Mouse (Mus musculus): ENCODE measurements around the gene Gabbr2. TPM values are rescaled to one million over a fixed set of nuclear protein-coding genes. Genes with fewer than 3 reads are reported as not detected.

Gabbr2 gene
- total RNA-seq, 2 experiments from 2014 or later = 233 to 236 TPM

DNA sequence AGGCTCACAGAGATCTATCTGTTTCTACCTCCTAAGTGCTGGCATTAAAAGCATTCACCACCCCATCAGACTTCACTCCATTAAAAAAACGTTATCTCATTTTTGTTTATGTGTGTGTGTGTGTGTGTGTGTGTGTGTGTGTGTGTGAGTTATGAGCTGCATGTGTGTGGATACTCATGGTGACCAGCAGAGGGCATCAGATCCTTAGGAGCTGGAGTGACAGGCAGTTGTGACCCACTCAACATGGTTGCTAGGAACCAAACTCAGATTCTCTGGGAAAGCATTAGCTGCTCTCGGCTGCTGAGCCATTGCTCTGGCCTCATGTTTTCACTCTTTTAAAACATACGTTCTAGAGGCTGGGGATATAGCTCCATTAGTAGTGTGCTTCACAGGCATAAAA is 218.4 kb downstream of the Gabbr2 start:
- DNase-seq (ENCODE audit: low spot score in 2 of 2) = no peak

DNA sequence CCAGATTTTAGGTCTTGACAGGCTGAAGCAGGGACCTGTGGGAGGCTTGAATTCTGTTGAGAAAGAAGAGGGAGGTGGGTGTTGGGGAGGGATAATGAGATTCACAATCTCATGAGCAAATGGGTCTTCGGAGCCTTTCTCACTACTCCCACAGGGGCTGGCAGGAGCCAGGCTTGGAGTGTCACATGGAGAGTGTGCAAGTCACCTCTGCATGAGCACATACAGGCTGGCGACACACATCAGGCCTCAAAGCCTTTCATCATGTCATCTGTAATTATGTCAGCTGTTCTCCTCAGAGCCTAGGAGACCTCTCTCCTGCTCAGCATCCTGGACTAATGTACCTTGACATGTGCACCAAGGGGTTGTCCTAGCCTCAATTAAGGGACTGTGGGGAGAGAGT is 219.1 kb downstream of the Gabbr2 start:
- peak; percentile 41 to 69 for DNase-seq (ENCODE audit: low spot score in 2 of 2)

DNA sequence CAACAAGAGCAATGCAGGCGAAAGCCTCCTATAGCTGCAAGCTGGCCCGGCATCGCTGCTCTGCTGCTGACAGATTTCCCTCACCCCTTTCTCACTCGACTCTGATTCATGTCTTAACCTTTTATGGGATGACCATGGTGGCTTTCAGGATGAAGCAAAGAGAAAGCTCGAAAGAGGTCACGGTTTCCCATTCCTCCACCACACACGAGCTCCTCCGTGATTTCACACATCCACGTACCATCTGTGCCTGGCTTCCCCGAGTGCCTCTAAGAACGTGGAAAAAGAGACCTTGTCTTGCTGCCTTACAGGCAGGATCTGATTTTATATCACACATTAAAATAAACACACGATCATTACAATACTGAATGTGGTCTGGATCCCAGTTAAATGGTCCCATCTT is 220.6 kb downstream of the Gabbr2 start:
- peak; percentile 73 to 88 for DNase-seq (ENCODE audit: low spot score in 2 of 2)

DNA sequence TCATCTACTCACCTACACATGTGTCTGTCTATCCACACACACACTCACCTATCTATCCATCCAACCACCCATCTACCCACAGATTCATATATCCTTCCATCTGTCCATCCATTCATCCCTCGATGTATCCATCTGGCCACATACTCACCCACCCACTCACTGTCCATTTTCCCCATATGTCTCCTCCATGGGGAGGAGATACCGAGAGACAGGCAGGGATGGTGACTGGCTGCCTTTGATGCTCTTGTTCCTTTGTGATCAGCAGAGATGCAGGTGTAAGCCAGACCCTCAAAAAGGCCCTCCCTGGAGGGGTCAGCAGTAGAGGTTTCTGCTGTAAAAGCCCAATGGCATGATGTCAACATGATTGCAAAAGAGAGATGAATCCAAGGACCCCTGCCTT is 221.0 kb downstream of the Gabbr2 start:
- DNase-seq (ENCODE audit: low spot score in 2 of 2) = peak; percentile 49 to 65

DNA sequence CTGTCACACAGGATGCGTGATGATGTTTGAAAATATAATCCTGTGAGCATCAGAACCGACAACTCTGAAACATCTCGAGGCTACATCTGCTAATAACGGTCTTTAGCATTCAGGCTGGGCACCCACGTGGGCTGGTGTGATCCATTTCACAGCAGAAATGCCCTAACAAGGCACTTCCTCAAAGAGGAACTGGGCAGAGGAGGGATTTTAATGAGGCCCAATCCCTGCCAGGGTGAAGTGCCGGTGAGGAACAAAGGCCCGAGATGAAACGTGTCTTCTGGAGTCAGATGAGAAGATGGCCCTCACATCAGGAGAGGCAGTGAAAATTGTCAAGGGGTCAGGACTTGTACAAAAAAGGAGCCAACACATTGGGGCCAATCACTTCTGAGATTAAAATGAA is 221.6 kb downstream of the Gabbr2 start:
- no peak for DNase-seq (ENCODE audit: low spot score in 2 of 2)

DNA sequence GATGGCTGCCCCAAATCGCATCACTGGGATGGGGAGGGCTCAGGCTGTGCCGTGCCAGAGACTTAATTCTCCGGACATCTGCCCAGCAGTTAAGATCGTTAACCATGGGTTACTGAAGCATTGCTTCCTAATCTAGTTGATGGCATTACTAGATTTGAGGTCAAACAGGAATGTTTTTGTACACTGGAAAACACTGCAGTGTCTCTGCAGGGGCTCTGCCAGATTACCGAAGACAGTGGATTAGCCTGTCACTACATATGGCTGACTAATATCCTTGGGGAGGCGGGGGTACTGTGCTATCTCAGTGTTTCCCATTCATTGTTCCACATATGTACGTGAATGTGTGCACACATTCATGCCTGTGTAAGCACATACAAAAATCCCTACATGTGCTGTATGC is 225.3 kb downstream of the Gabbr2 start:
- DNase-seq (ENCODE audit: low spot score in 2 of 2) = no peak

DNA sequence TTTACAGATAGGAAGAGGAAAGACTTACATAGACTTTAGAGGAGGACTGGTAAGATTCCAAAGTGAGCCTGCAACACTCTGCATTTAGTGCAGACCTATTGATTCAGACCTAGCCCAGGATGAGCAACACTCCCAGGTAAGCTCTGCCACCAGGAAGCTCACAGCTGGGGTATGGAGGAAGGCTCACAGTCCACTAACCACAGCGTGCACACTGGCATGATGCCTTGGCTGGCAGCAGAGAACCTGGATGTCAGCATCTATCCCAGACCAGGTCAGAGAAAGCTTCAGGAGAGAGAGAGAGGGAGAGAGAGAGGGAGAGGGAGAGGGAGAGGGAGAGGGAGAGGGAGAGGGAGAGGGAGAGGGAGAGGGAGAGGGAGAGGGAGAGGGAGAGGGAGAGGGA is 231.8 kb downstream of the Gabbr2 start:
- DNase-seq (ENCODE audit: low spot score in 2 of 2) = no peak

DNA sequence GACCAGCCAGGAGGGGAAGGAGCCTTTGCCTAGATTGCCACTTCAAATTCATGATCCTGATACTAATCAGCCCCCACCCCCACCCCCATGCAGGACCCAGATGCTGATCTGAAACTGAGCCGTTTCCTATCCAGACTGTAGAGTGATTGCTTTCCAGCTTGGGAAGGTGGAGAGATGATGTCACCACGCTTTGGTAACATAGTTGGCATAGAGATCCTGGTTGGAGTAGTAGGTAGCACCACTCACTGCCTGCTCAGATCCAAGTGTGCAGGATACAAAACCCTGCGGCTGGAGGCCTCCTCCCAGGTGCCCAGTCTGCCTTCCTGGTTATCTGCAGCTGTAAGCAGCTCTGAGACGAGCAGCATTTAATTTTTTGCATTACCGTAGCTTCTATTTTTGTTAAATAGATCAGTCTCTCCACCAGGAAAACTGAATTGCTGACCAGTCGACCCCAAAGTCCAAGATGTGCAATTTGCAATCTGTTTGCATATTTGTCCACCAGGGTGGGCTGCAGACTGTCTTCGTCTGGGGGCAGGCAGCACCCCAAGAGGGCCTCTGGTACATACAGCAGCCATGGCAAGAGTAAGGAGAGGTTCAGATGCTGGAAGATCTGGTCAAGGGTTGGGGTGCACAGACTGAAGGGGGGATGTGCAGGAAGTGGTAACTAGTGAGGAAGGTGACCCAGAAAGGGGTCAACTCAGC is 233.2 kb downstream of the Gabbr2 start:
- no peak for DNase-seq (ENCODE audit: low spot score in 2 of 2)

DNA sequence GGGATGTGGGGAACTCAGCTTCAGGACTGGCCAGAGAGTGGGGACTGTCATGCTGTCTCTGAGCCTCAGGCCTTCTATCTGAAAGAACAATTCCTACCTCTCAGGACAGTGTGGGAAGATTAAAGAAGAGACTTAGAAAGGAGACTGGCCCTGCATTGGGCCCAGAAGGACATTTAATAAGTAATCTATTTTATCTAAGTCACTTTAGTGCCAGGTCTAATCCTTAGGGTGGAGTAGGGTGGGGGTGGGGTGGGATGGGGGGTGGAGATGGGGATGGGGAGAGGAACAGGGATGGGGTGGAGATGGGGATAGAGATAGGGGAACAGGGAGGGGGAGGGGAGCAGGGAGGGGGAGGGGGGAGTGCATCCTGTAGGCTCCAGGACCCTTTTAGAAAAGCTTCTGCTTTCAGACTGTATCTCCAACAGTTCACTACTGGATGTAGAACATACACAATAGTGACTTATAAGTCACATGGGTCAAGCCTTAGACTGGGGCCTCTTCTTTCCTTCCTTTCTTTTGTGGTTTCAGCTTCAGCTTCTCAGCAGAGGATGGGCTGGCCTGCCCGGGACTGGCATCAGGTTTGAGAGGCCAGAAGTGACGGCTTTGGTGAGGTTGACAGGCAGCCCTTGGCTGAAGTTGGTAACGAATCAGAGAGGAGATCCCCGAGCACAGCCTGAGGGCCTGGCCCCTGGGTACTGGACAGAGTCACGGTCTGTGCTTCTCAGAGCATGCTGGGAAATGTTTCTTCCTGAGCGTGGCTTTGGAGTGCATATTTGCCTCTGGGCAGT is 237.1 kb downstream of the Gabbr2 start:
- DNase-seq (ENCODE audit: low spot score in 2 of 2) = no peak

DNA sequence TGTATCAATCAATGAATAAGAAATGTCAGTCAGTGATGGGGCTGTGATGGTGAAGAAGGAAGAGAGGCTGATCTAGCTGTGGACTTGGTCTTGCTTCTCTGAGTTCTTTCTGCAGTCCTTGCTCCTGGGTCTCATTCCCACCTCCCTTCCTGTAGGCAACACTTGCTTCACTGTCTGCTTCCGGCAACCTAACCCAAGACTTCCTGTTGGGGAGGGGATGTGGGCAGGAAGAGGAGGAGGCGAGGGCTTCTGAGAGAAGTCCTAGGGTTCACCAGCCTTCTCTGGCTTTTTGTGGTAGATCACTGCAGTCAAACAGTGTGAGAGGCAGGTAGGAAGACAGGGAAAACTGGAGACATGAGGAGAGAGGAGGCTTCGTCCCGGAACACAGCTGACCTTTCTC is 239.4 kb downstream of the Gabbr2 start:
- DNase-seq (ENCODE audit: low spot score in 2 of 2) = no peak

DNA sequence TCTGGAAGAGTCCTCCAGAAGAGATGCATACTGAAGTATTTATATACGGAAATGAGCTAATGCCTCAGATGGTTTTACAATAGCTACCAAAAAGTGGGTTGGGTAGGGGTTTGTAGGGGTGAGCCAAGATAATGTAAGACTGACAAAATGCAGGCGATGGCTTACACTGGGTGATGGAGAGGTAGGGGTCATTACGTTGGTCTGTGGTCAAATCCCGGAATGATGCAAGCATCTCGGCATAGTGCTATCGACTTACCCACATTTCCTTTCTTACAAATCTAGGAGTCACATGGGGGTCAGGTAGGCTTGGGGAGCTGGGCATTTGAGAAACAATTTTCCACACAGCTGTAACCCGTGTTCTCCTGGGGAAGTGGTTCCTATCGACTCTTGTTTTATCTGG is 242.7 kb downstream of the Gabbr2 start:
- no peak for DNase-seq (ENCODE audit: low spot score in 2 of 2)

DNA sequence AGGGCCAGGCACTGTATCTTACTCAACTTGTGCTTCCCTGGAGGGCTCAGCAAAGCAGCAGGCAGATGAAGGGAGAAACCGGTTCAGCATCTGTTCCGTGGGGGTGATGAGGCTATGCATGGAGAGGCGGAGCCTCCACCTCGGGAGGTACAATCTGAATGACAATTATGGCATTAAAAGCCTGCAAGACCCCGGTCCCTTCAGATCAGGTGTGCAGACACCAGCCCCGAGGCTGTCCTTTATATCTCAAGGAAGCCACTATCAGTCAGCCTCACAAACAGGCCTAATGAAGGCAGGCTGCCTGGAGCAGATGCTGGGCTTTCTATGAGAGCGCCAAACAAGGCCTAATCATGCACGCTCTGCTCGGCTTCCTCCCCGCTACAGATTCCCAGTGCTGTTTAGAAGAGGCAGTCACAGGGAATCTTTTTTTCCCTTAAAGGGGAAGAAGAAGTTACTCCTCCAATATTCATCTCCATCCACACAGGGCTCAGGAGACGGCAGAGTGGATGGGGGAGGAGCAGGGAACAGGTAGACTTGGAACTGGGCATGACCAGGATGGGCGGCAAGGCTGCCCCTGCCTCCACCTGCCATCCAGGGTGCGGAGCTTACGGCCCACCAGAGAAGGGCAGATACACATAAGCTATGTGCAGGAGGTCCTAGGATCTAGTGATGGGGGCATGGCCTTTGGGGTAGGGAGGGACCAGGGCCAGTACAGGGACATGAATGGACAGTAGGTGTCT is 244.5 kb downstream of the Gabbr2 start:
- peak in 1 of 2 experiments; percentile 57 for DNase-seq (ENCODE audit: low spot score in 2 of 2)

DNA sequence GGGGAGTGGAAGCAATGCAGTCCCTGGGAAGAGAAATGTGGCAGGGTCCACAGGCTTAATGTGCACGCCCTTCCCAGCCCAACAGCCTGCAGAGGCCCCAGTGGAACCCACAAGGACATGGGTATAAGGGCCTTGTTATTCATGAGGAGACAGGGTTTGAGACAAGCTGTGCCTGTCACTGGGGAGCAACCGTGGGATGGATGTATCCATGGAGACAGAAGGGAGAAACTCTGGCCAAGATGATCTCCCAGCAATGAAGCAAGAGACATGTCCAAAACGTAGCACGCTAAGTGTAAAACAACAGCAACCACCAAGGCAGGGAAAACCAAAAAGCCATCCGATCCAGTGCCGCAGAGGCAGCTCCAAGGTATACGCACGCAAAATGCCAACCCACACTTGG is 246.1 kb downstream of the Gabbr2 start:
- DNase-seq (ENCODE audit: low spot score in 2 of 2) = peak in 1 of 2 experiments; percentile 38

DNA sequence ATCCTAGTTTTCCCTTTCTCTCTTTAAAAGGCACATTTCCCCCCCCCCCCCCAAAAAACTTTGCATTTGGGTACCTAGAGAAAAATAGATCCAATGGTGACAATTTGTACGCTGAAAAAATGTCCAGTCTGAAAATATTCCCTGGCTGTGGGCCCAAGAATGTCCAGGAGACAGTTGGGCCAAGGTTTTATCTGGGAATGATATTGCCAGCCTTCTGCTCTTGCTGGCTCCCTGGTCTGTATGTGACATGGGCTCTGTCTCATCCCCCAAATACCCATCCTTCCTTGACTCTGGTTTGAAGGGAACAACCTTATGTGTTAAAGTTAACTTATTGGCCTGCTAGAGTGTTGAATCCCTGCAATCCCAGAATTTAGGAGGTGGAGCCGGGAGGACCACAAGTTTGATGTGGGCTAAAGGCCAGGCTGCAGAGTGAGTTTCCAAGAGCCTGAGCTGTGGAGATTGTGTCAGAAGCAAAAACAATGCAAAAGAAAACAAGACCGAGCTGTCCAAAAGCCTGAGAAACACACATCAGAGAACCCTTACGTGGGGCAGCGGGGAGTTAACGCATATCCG is 247.0 kb downstream of the Gabbr2 start:
- DNase-seq (ENCODE audit: low spot score in 2 of 2) = no peak

DNA sequence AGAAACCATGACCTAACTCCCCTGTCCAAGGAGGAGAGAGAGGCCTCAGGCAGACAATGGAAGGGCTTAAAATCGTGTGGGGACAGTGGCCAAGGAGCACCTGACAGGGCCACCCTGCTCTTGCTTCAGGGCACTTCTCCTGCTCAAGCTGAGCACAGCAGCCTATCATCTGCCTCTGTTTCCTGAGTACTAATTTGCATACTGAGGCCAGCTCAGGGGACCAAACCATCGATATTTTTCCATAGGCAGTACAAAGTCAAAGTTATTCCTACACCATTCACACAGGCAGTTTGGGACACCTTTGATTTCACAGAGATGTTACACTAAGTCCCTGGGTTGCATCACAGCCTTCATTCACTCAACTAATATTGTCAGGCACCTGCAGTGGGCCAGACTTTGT is 249.1 kb downstream of the Gabbr2 start:
- DNase-seq (ENCODE audit: low spot score in 2 of 2) = no peak

DNA sequence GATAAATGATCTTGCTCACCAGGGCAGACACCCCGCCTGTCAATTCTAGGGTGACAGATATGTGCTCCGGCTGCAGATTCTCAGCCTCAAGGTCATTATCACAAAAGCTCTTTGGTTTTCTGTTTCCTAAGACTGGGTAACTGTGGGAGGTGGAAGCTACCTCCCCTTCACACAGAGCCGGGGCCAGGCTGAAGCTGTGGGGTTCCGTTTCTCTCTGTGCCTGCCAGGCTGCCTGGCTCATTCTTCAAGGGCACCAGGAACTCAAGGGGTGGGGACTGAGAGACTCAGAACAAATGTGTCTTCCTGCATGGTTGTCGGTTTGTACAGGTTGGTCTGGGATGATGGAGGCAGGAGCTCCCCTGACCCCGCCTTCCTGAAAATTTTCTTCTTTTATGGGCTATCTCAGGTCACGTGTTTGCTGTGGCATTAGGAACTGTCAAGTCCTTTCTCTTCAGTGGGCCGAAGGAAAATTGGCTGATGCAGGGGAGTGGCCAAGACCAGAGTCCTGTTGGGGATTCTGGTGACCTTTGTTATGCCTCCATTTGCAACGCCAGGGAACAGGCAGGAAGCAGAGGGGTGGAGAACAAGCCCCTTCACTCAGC is 254.7 kb downstream of the Gabbr2 start:
- DNase-seq (ENCODE audit: low spot score in 2 of 2) = no peak

DNA sequence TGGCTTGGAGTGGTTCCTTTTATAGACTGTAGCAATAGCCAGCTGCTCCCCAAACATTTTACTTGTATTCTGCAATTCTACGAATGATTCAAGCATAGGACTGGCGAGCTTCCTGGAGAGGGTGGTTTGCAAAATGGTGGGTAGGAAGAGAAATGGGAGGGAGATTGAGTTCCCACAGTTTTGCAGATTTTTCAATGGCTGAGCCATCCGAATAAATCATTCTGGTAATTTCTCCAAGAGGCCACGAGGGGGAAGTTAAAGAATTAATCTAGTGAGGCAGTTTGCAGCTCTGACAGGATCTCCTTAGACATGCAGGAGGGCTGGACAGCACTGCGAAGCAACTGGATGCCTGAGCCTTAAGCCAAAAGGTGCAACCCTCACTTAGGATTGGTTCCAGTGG is 256.8 kb downstream of the Gabbr2 start:
- no peak for DNase-seq (ENCODE audit: low spot score in 2 of 2)

DNA sequence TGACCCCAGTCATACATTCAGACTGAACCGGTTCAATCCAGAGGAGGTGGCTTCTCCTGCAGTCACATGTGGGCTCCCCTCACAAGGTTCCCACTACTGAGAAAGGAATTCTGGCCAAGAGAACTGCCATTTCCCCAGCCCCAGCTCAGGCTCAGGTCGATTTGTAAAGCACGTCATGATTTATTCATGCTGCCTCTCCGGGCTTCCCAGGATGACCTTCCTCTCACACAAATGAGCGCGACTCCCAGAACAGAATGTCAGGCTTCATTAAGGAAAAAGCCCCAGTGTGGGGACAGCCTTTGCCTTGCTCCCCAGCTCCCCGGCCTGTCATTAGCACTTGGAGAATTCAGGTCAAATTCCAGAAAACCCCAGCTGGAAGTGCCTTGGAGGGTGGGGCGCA is 260.1 kb downstream of the Gabbr2 start:
- DNase-seq (ENCODE audit: low spot score in 2 of 2) = no peak

DNA sequence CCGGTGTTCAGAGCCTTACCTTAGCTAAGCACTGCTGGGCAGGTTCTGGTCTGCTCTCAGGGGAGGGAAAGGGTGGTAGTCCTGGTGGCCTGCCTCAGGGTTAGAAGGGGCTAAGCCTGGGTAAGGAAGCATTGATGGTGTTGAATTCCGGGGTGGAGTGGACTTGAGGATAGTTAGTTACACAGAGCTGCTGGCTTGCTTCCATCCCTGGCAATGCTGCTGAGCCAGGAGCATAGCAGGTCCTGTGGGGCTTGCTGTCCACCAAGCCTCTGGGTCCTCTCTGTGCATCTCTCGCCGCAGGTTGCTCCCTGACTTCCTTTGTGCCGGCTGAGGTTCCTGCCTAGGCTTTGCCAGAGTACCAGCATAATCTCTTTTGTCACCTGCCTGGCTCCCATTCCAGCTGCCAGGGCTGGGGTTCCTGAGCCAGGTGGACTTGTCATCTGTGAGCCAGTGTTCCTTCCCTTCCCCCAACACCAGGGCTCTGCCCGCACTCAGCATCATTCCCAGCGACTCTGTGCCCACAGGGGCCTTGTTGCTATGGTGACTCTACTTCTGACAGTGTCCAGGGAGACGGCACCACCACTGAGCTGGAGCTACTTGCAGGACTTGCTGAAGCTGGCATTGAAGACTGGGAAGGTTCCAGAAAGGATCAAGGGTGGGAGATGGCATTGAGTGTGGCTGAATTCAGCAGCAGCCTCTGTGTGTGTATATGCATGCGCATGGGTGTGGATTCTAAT is 262.2 kb downstream of the Gabbr2 start:
- DNase-seq (ENCODE audit: low spot score in 2 of 2) = no peak

DNA sequence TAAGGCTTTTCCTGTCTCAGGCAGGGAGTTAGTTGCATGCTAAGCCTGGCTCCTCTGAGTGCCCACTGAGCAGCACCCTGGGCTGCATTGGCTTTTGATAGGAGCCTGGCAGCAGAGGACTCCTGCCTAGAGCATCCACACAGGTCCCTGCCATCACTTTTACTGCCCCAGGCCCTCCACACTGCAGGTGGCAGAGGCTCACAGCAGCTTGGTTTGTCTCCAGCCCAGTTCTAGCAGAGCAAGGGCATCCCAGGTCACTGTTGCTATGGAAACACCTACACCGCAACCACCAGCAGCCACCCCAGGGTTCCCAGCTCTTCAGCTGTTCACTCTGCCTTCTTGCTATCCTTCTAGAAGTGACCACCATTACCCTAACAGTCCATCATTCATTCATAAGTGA is 263.4 kb downstream of the Gabbr2 start:
- DNase-seq (ENCODE audit: low spot score in 2 of 2) = peak in 1 of 2 experiments; percentile 44

DNA sequence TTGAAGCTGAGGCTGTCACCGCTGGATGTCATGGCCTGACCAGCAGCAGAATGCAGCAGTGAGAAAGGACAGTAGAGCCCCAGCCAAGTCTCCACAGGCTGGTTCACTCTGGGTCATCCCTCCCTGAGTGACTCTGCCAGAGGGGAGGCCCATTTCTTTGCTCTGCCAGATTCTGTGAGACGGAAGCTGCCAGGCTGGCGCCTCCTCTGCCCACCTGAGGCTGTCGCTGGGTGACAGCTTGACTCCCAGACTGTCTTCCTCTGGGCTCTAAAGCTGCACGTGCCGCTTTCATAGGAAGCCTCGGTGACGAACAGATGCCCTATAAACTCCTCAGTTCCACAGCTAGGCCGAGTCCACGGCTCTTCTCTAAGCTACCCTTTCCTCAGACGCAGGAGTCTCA is 264.5 kb downstream of the Gabbr2 start:
- no peak for DNase-seq (ENCODE audit: low spot score in 2 of 2)
